Mouse (Mus musculus): ENCODE measurements around the gene Slc25a12. TPM values are rescaled to one million over a fixed set of nuclear protein-coding genes. Genes with fewer than 3 reads are reported as not detected.

Gene Slc25a12
- polyA plus RNA-seq (2014; fragmentation: Illumina TruSeq; extraction: RNeasy Lipid Tissue Mini Kit (QIAGEN cat#74804); ENCODE audit: low read depth, low replicate concordance): 19.9 TPM

GRCm38 (mm10) chr2:71367125-71367880, at the start of gene Slc25a12:
Gene Slc25a12 (minus strand): TSS chr2:71367749.

GRCm38 (mm10) chr2:71388951-71389763, 21.6 kb upstream of the Slc25a12 start, which contains the start of gene Hat1:
Gene Hat1 (plus strand): TSS chr2:71388958.

Other genes starting within 250 kb of the Slc25a12 start
- gene Cybrd1, start 249.8 kb downstream of the Slc25a12 start, polyA plus RNA-seq (2014; fragmentation: Illumina TruSeq; extraction: RNeasy Lipid Tissue Mini Kit (QIAGEN cat#74804); ENCODE audit: low read depth, low replicate concordance): 1.5 TPM
- gene Dync1i2, start 156.0 kb downstream of the Slc25a12 start, polyA plus RNA-seq (2014; fragmentation: Illumina TruSeq; extraction: RNeasy Lipid Tissue Mini Kit (QIAGEN cat#74804); ENCODE audit: low read depth, low replicate concordance): 88.3 TPM
- 29.5 TPM for gene Hat1, start 21.2 kb upstream of the Slc25a12 start, polyA plus RNA-seq (2014; fragmentation: Illumina TruSeq; extraction: RNeasy Lipid Tissue Mini Kit (QIAGEN cat#74804); ENCODE audit: low read depth, low replicate concordance)
- gene Metap1d, start 85.5 kb upstream of the Slc25a12 start, polyA plus RNA-seq (2014; fragmentation: Illumina TruSeq; extraction: RNeasy Lipid Tissue Mini Kit (QIAGEN cat#74804); ENCODE audit: low read depth, low replicate concordance): 25.3 TPM
- gene Dlx1, start 160.4 kb upstream of the Slc25a12 start, polyA plus RNA-seq (2014; fragmentation: Illumina TruSeq; extraction: RNeasy Lipid Tissue Mini Kit (QIAGEN cat#74804); ENCODE audit: low read depth, low replicate concordance): not detected
- gene Dlx2, start 179.0 kb upstream of the Slc25a12 start, polyA plus RNA-seq (2014; fragmentation: Illumina TruSeq; extraction: RNeasy Lipid Tissue Mini Kit (QIAGEN cat#74804); ENCODE audit: low read depth, low replicate concordance): not detected

All from adipose tissue, adult 10 weeks (tissue).